Mouse (Mus musculus) gastrocnemius, adult 2 months (tissue): ENCODE results near the gene Cnot8. TPM values are rescaled to one million over a fixed set of nuclear protein-coding genes. Genes with fewer than 3 reads are reported as not detected.

Source experiments
- DNase-seq: peaks from one replicate; pipeline ENCODE4 v3.0.0; 2022
- H3K27ac ChIP-seq: fragments of 200-600 bp; 2 replicates; pipeline ENCODE4 v1.8.1; 2022; ENCODE audit warnings: mild to moderate bottlenecking
- H3K4me3 ChIP-seq: fragments of 200-600 bp; 2 replicates; pipeline ENCODE4 v1.8.1; 2022; ENCODE audit warnings: mild to moderate bottlenecking, moderate library complexity
- CTCF ChIP-seq: fragments of 200-600 bp; IDR thresholded peaks from 2 replicates; pipeline ENCODE4 v1.8.1; 2022; ENCODE audit warnings: antibody characterized with exemption, mild to moderate bottlenecking, moderate library complexity
- intact Hi-C: fragments of 180-260 bp; cut with DNase I; formaldehyde crosslinking; loops from one replicate; pipeline ENCODE4 v1.15.1; 2025
- total RNA-seq, 2 experiments: library from RNA; stranded (reverse); gene quantifications; 2 replicates each; pipeline ENCODE4 v1.2.3; 2021

Cnot8 gene
- total RNA-seq, 2 experiments from 2014 or later = 28.4 to 38.0 TPM

- Histone ChIP-seq H3K27ac (no peak overlapping the region), H3K4me3 (no peak overlapping the region)
- intact Hi-C loops = loop anchor here (10.0 kb wide), 1 partner anchor 217 kb away; no protein-coding TSS in a partner anchor
- no peak for DNase-seq
- TF ChIP-seq CTCF = no peak
Measured at GRCm38 (mm10) chr11:58107664-58108337, 3.8 kb downstream of the Cnot8 start.

DNA sequence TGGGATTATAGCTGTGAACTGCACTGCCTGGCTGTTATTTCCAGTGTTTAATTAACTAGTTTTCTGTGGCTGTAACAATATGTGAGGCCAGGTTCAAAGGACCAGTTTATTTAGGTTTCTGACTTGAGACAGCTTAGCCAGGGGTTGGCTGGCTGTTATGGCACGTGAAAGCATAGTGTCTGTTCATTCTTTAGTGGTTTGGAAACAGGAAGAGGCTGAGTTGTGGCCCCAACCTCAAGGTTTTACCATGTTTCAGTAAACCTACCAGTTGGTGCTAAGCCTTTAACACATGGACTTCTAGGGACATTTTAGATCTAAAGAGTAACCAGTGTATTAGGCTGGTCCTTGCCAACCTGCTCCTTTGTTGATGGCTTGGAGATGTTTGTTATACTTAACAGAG lies 12.6 kb downstream of the Cnot8 start:
- no peak for DNase-seq
- intact Hi-C loops = loop anchor here (5.0 kb wide), 1 partner anchor 51 kb away; the partner anchor contains the start of gene Gemin5
- peak overlapping the region; percentile 75 for H3K27ac ChIP-seq

DNA sequence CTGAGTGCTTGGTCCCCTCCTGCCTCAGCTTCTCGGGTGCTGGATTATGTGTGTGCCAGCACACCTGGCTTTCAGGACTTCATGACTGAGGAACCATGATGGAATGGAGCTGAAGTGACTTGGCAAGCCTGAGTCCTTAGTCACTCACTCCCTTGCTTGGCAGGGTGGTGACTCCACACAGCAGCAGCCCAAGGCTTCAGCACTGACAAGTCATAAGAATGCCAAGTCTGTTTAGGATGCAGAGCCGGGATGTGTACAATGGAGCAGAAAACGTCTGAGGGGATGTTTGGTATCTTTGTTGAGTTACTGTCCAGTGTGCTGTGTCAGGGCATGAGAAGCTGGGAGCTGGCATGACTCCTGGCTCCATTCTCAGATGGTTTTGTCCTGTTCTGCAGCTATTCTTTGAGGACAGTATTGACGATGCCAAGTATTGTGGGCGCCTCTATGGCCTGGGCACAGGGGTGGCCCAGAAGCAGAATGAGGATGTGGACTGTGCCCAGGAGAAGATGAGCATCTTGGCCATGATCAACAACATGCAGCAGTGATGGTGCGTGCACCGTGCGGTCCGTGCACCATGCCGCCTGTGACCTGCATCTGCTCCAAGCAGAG lies 13.2 kb downstream of the Cnot8 start:
- no peak for DNase-seq
- Histone ChIP-seq H3K27ac (peak overlapping the region; percentile 75), H3K4me3 (no peak overlapping the region; the same call in 1 of the 2 replicates)
- no peak for TF ChIP-seq CTCF
- intact Hi-C loops = loop anchor here (5.0 kb wide), 1 partner anchor 50 kb away; the partner anchor contains the start of gene Gemin5

More for the DNA sequence above, 12.6 kb downstream of the Cnot8 start:
- peak overlapping the region; percentile 40 for H3K4me3 ChIP-seq
- TF ChIP-seq CTCF = no peak

DNA sequence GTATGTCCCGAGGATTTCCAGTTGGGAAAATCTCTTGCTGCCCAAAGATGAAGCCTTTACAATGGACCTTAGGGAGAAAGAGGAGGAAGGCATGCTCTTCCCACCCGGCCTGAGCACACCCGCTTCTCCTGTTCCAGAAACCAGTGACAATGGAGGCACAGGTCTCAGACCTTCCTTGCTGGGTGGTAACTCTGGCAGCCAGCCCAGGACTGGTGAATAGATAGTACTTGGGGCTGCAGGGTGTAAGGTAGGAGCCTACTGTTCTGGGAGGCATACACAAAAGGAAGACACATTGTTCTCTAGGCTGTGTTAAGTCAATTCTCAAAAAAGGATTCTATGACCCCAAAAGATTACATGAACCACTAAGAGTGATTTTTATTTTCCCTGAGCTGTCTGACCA lies 16.7 kb downstream of the Cnot8 start:
- intact Hi-C loops = no loop called here
- TF ChIP-seq CTCF = no peak
- no peak for DNase-seq
- Histone ChIP-seq H3K27ac (no peak overlapping the region), H3K4me3 (no peak overlapping the region)

DNA sequence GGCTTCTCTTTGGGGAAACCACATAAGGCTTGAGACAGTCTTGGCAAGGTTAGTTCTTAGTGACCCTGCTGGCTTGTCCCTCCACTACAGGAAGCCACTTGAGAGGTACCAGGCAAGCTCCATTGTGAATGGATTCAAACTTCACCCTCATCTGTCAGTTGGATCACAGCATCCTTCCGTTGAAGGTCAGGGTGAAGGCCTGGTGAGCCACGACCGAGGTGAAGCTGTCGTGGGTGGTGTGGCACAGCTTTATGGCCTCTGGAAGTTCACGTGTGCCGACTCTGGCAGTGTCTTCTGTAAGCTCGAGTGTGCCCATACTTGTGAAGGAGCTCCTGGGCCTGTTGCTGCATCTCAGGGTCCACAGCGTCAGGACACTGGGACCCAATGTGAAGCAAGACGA lies 17.4 kb downstream of the Cnot8 start:
- Histone ChIP-seq H3K27ac (no peak overlapping the region), H3K4me3 (no peak overlapping the region)
- no peak for DNase-seq
- intact Hi-C loops = no loop called here
- TF ChIP-seq CTCF = no peak

DNA sequence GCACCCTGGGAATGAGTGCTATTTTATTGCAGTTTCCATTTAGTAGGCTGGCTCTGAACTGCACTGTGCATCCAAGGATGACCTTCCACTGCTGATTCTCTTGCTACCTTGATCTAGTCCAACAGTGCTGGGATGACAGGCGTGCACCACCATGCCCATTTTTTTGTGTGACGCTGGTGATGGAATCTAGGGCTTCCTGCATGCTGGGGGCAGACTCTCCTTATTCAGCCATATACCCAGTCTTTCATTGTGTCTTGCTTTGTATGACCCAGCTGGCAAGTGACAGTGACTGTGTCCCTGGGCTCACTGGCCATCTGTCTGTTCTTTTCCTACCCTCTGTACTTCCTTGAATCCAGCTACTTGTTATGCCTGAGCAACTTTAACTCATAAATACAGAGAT lies 19.8 kb downstream of the Cnot8 start:
- H3K4me3 ChIP-seq = no peak overlapping the region
- no peak for TF ChIP-seq CTCF
- no peak for DNase-seq
- no peak overlapping the region for H3K27ac ChIP-seq
- intact Hi-C loops = no loop called here

- intact Hi-C loops = no loop called here
- Histone ChIP-seq H3K4me3 (no peak overlapping the region), H3K27ac (peak overlapping the region; percentile 6; the same call in 1 of the 2 replicates)
- no peak for TF ChIP-seq CTCF
- no peak for DNase-seq
Measured at GRCm38 (mm10) chr11:58125021-58125420, 21.1 kb downstream of the Cnot8 start.

GRCm38 (mm10) chr11:58126397-58127160 lies 22.6 kb downstream of the Cnot8 start:
- TF ChIP-seq CTCF = peak; percentile 56
- intact Hi-C loops = no loop called here
- peak overlapping the region; percentile 83 for H3K27ac ChIP-seq

GRCm38 (mm10) chr11:58127544-58127943 lies 23.6 kb downstream of the Cnot8 start:
- Histone ChIP-seq H3K4me3 (no peak overlapping the region), H3K27ac (no peak overlapping the region)
- no peak for TF ChIP-seq CTCF
- DNase-seq = no peak
- intact Hi-C loops = no loop called here

More at GRCm38 (mm10) chr11:58126397-58127160, 22.6 kb downstream of the Cnot8 start:
- peak; percentile 85 for DNase-seq
- H3K4me3 ChIP-seq = peak overlapping the region; percentile 55

- peak overlapping the region; percentile 70 for H3K27ac ChIP-seq
- no peak for TF ChIP-seq CTCF
- DNase-seq = no peak
- H3K4me3 ChIP-seq = peak overlapping the region; percentile 9; the same call in 1 of the 2 replicates
- intact Hi-C loops = no loop called here
Measured at GRCm38 (mm10) chr11:58129302-58129843, 25.4 kb downstream of the Cnot8 start.

DNA sequence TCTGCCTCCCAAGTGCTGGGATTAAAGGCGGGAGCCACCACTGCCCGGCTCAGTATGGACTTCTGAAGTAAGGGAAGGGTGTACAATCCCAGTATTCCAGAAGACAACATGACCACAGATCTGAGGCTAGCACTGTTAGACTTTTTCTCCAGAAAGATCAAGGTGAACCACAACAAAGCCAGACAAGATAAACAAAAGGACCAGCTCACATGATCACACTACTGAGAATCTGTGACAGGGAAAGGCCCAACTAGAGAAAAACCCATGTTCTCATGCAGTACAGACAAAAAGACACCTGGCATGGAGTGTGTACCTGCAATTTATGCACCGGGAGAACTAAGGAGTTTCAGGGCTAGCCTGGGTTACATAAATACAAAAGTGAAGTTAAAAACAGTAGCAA lies 28.1 kb downstream of the Cnot8 start:
- no peak overlapping the region for H3K27ac ChIP-seq
- H3K4me3 ChIP-seq = no peak overlapping the region
- TF ChIP-seq CTCF = no peak
- intact Hi-C loops = no loop called here
- no peak for DNase-seq

GRCm38 (mm10) chr11:58134869-58135268 lies 30.9 kb downstream of the Cnot8 start:
- H3K4me3 ChIP-seq = no peak overlapping the region
- intact Hi-C loops = no loop called here
- TF ChIP-seq CTCF = no peak
- DNase-seq = no peak
- no peak overlapping the region for H3K27ac ChIP-seq
